Mouse (Mus musculus) ES-Bruce4 (cell line): ENCODE results near the gene Degs1.

Experiments used
- CTCF ChIP-seq: IDR thresholded peaks from one replicate; pipeline ENCODE4 v1.8.1; 2011; ENCODE audit warnings: low read depth, low read length
- POLR2A ChIP-seq: IDR thresholded peaks from one replicate; pipeline ENCODE4 v1.8.1; 2011; ENCODE audit warnings: low read length; ENCODE audit not compliant: insufficient read depth

- TF ChIP-seq CTCF: no peak
- TF ChIP-seq POLR2A: no peak
Measured at GRCm38 (mm10) chr1:182271632-182272031, 11.0 kb downstream of the Degs1 start.
